Mouse (Mus musculus): Measurements from ENCODE around the gene Podn.

DNA sequence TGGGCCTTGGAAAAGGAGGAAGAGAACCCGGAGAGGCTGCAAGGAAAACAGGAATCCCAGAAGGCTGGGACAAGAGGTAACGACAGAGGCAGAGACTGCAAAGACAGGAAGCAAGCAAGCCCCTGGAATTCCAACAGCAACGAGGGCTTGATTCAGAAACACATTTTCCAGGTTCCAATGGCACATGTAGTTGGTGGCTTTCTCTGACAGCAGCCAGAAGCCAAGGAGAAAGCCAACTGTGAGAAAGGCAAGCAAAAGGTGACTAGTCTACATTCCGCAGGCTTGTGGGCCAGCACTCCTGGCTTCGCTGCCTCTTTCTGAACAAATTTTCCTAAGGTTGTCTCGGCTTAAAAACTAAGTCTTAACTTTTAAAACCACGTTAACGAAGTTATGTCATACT, 25.5 kb downstream of the Podn start:
- TF ChIP-seq CTCF (IDR thresholded peaks at IDR 0.05; ENCODE audit: low read depth) (no peak), EP300 (IDR thresholded peaks at IDR 0.05; ENCODE audit: low read depth) (no peak)

All from liver, embryonic 14.5 days (tissue).